Mouse (Mus musculus): Measurements from ENCODE around the gene Fubp3.
A peak's percentile ranks its signal among the peaks of the same experiment; 100 is the strongest.

GRCm38 (mm10) chr2:31654854-31655559 is 82.6 kb downstream of the Fubp3 start:
- TF ChIP-seq CTCF (IDR thresholded peaks at IDR 0.05; ENCODE audit: low read depth) (peak; percentile 40), EP300 (IDR thresholded peaks at IDR 0.05; ENCODE audit: low read depth) (no peak)
